28 mouse cellular contexts compared by ENCODE assay signal in genomic region chr9:57932253-57932652, GRCm38 (mm10). TPM values are rescaled to one million over a fixed set of nuclear protein-coding genes. Genes with fewer than 3 reads are reported as not detected.
DNase-seq lines count a peak whose midpoint lies in the region; TF ChIP-seq lines count a peak whose summit lies in the region.
"Had no signal": no experiment of that assay in that cellular context is flagged by ENCODE, and none has a peak within 500 bp of the region (broad histone marks: within the 10 kb centered on the region; RNA-seq: fewer than 3 reads in every experiment).

No protein-coding gene starts in this region.

- TF ChIP-seq CTCF in left cerebral cortex, adult 2 months (IDR thresholded peaks at IDR 0.05) = no peak

- no peaks in the 10 kb centered on the region for H3K9me3 ChIP-seq in forebrain, embryonic 10.5 days
- H3K9me3 ChIP-seq: forebrain, embryonic 12.5 days; heart, embryonic 15.5 days; kidney, embryonic 15.5 days; liver, embryonic 12.5 days; neural tube, embryonic 15.5 days had no signal

- peak; percentile 45 to 62 for DNase-seq in frontal cortex, postnatal 36 days (ENCODE audit: low spot score in 2 of 2)
- no peak for DNase-seq in frontal cortex, postnatal 25 days (ENCODE audit: low spot score in 2 of 2)
- no peak for DNase-seq in left cerebral cortex, adult 2 months (ENCODE audit: extremely low spot score in 1 of 2, low spot score in 2 of 2)
- no peak for DNase-seq in left cerebral cortex, adult 9 months (ENCODE audit: low spot score in 2 of 2)
- peak; percentile 66 for DNase-seq in right cerebral cortex, adult 18-20 months
- no peak for DNase-seq in right cerebral cortex, postnatal 4 days
- peak; percentile 77 for DNase-seq in telencephalon, adult 2 months (ENCODE audit: low read depth, low spot score)
- no peak for DNase-seq in forebrain, embryonic 10.5 days (ENCODE audit: extremely low spot score, low spot score)
- DNase-seq: adrenal gland, adult 2 months; adrenal gland, postnatal 36 days; B cell, adult 2 months; cerebellum, adult 8-10 months; gastrocnemius, postnatal 10 days; kidney, adult 18-20 months; kidney, postnatal 25 days; left cerebral cortex, postnatal 4 days; liver, postnatal 0 days; lung, postnatal 4 days; midbrain, embryonic 14.5 days; retina, postnatal 1 day; right cerebral cortex, postnatal 25 days; spleen, adult 18-20 months had no signal

- intact Hi-C loops in left cerebral cortex, adult 2 months (cut with DNase I) = loop anchor here (1.0 to 10.0 kb wide), 3 partner anchors 30 to 273 kb away; partner anchors contain the start of genes Islr and Islr2

- H3K27me3 ChIP-seq in forebrain, embryonic 10.5 days (ENCODE audit: poor library complexity, severe bottlenecking) = peaks cover 13% of the 10 kb centered on the region

- H3K36me3 ChIP-seq in forebrain, embryonic 10.5 days (replicated peaks) = peaks cover 34% of the 10 kb centered on the region

- WGBS in forebrain, embryonic 10.5 days = 81% methylated on average over 3 of the region's 3 CpGs

- peak overlapping the region; percentile 85 for H3K27ac ChIP-seq in left cerebral cortex, adult 2 months
- no peak overlapping the region for H3K27ac ChIP-seq in forebrain, embryonic 10.5 days
- H3K27ac ChIP-seq: heart, embryonic 15.5 days; kidney, embryonic 15.5 days; liver, embryonic 12.5 days; neural tube, embryonic 15.5 days had no signal

- H3K4me3 ChIP-seq in left cerebral cortex, adult 2 months = no peak overlapping the region
- no peak overlapping the region for H3K4me3 ChIP-seq in forebrain, embryonic 10.5 days
- H3K4me3 ChIP-seq: erythroblast, embryonic 14.5 days; forebrain, embryonic 12.5 days; heart, embryonic 15.5 days; kidney, embryonic 15.5 days; liver, embryonic 12.5 days; neural tube, embryonic 15.5 days had no signal

- H3K4me1 ChIP-seq in forebrain, embryonic 10.5 days = no peaks in the 10 kb centered on the region
- H3K4me1 ChIP-seq: forebrain, embryonic 12.5 days; heart, embryonic 15.5 days; kidney, embryonic 15.5 days; liver, embryonic 12.5 days; neural tube, embryonic 15.5 days had no signal

RNA-seq across cellular contexts. Expression of gene Sema7a, which starts 7.7 kb away (rescaled TPM):
- total RNA-seq in left cerebral cortex, adult 2 months (2021) = 100 to 1,000 TPM; 151 to 160 TPM
- polyA plus RNA-seq in forebrain, embryonic 10.5 days (2016; fragmentation: Nextera tagmentation; extraction: Ambion mirVana) = 0.14 and 0.75 TPM in 2 replicates
- polyA plus RNA-seq: liver, embryonic 12.5 days; liver, postnatal 0 days had no signal

RNA-seq across cellular contexts. Expression of gene Ubl7, which starts 21.5 kb away (rescaled TPM):
- total RNA-seq in left cerebral cortex, adult 2 months (2021) = 100 to 1,000 TPM; 101 to 109 TPM
- 109 and 111 TPM in 2 replicates for polyA plus RNA-seq in forebrain, embryonic 10.5 days (2016; fragmentation: Nextera tagmentation; extraction: Ambion mirVana)

Comparison
In these comparisons a context has a peak if more than half of its experiments do, and no peak if none do; other contexts are left out.
1. DNase-seq: peak in frontal cortex, postnatal 36 days (2 of 2), right cerebral cortex, adult 18-20 months (single experiment) and telencephalon, adult 2 months (single experiment); none in frontal cortex, postnatal 25 days (0 of 2), left cerebral cortex, adult 2 months (0 of 2), left cerebral cortex, adult 9 months (0 of 2), right cerebral cortex, postnatal 4 days (single experiment) and forebrain, embryonic 10.5 days (single experiment).